Mouse (Mus musculus): ENCODE measurements at regions not wholly inside any gene's neighbourhood (a gene's known extent, or its start where the extent isn't known, plus 50 kb on each side); places are given as distances from the start of the nearest gene placed in this dataset.
"Not testable (repeated sequence)": the region's sequence is repeated elsewhere in the genome, so short reads cannot be mapped to it uniquely, and the experiment has no call there.

DNA sequence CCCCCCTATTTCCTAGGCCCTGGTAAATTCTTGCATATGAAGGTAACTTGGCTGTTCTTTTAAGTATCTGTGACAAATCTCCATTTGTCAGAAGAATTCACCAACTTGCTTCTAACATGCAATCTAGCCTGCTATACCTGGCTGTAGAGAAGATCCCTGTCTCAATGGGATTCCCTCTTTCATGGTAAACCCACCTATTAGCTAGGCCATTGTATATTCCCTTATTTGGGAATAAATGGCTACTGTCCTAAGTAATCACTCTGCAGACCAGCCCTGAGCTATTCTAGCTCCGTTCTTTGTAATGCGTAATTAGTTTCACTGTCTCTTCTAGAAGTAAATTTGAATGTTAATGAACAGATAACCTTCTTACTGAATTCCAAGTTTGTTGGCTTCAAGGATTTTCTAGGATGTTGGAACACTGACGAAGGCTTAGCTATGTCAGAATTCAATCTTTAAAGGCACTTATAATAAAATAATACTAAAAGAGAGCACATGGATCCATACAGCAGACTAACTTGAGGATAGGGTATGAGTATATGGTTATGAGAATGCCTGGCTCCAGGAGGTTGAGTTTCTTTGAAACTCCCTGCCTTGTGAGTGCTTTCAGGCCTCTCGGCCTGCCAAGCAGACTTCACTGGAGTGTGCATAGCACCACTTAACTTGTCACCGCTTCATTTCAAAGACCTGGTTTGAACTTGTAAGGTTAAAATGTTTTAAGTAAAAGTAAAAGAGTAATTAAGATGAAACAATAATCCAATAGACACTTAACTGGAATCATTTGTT, 403.7 kb upstream of the Dab2 start:
- 86% methylated on average over 5 of the region's 5 CpGs for WGBS
- H3K4me3 ChIP-seq; ATAC-seq (ENCODE audit: borderline replicate concordance, extremely low read depth, low FRiP score, low TSS enrichment): not testable (repeated sequence)

GRCm38 (mm10) chr15:5915261-5915660, 384.3 kb upstream of the Dab2 start:
- Histone ChIP-seq H3K4me3 (no peak overlapping the region), H3K4me2 (no peak overlapping the region), H3K9me3 (no peaks in the 10 kb centered on the region), H3K36me3 (no peaks in the 10 kb centered on the region), H3K9ac (no peak overlapping the region), H3K27me3 (no peaks in the 10 kb centered on the region), H3K4me1 (no peaks in the 10 kb centered on the region), H3K27ac (no peak overlapping the region)
- WGBS, result 0% methylated on average over 2 of the region's 2 CpGs
- ATAC-seq (ENCODE audit: borderline replicate concordance, extremely low read depth, low FRiP score, low TSS enrichment), result no peak

More for the DNA sequence above, 403.7 kb upstream of the Dab2 start:
- H3K27ac ChIP-seq, H3K9ac ChIP-seq, H3K36me3 ChIP-seq, H3K4me2 ChIP-seq, H3K4me1 ChIP-seq, H3K9me3 ChIP-seq, H3K27me3 ChIP-seq: not testable (repeated sequence)

DNA sequence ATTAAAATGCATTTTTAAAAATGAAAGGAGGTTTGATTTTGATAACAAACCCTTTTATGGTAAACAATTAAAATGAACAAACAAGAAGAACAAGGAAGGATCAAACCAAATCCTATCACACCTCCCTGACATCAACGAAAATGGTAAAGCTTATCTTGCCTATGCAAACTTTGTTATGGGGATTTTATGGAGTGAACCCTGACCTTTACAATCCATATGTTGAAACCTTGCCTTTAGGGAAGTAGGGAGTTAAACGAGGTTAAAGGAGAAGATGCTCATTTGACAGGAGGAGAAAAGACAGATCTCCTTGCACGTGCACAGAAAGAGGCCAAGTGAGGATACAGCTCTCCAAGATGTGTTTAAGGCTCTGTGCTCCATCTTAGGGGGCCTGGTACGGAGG, 379.5 kb upstream of the Dab2 start:
- 26% methylated on average over 4 of the region's 4 CpGs for WGBS
- Histone ChIP-seq H3K9me3 (no peaks in the 10 kb centered on the region), H3K4me2 (no peak overlapping the region), H3K27me3 (no peaks in the 10 kb centered on the region), H3K4me1 (no peaks in the 10 kb centered on the region), H3K9ac (no peak overlapping the region), H3K4me3 (no peak overlapping the region), H3K36me3 (no peaks in the 10 kb centered on the region), H3K27ac (no peak overlapping the region)
- ATAC-seq (ENCODE audit: borderline replicate concordance, extremely low read depth, low FRiP score, low TSS enrichment), result no peak

- 44% methylated on average over 3 of the region's 3 CpGs for WGBS
- no peaks in the 10 kb centered on the region for H3K9me3 ChIP-seq
- H3K4me3 ChIP-seq, result no peak overlapping the region
- no peaks in the 10 kb centered on the region for H3K36me3 ChIP-seq
- H3K27me3 ChIP-seq, result no peaks in the 10 kb centered on the region
- no peak overlapping the region for H3K4me2 ChIP-seq
- ATAC-seq (ENCODE audit: borderline replicate concordance, extremely low read depth, low FRiP score, low TSS enrichment), result no peak
- no peak overlapping the region for H3K27ac ChIP-seq
- H3K9ac ChIP-seq, result no peak overlapping the region
- H3K4me1 ChIP-seq, result no peaks in the 10 kb centered on the region
Observed at GRCm38 (mm10) chr15:5927768-5928167, 371.8 kb upstream of the Dab2 start.

DNA sequence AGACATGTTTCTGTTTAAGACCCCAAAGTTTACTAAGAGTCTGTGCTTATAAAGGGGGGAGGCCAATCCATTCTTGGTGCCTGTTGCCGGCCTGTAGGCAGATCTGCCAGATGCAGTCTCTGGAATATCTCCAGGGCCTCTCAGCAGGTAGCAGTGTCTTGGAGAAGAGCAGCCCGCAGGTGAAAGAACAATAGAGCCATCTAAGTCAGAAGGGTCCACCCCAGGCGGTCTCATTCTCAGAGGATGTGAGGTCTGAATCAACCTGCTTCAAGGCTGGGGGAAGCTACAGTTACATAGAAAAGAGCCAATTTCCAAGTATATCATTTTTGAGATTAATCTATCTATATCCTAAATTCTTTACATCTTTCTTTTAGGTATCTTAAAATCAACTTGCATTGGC, 366.0 kb upstream of the Dab2 start:
- no peak overlapping the region for H3K27ac ChIP-seq

GRCm38 (mm10) chr15:5940945-5941344, 358.6 kb upstream of the Dab2 start:
- Histone ChIP-seq H3K4me2 (no peak overlapping the region), H3K27me3 (no peaks in the 10 kb centered on the region), H3K36me3 (no peaks in the 10 kb centered on the region), H3K4me3 (no peak overlapping the region), H3K27ac (no peak overlapping the region), H3K9me3 (no peaks in the 10 kb centered on the region), H3K9ac (no peak overlapping the region), H3K4me1 (no peaks in the 10 kb centered on the region)
- ATAC-seq (ENCODE audit: borderline replicate concordance, extremely low read depth, low FRiP score, low TSS enrichment), result no peak
- WGBS, result 47% methylated on average over 2 of the region's 2 CpGs

More for the DNA sequence above, 366.0 kb upstream of the Dab2 start:
- Histone ChIP-seq H3K4me2 (no peak overlapping the region), H3K36me3 (no peaks in the 10 kb centered on the region), H3K4me1 (no peaks in the 10 kb centered on the region), H3K27me3 (no peaks in the 10 kb centered on the region), H3K9ac (no peak overlapping the region), H3K9me3 (no peaks in the 10 kb centered on the region), H3K4me3 (no peak overlapping the region)
- no peak for ATAC-seq (ENCODE audit: borderline replicate concordance, extremely low read depth, low FRiP score, low TSS enrichment)
- WGBS, result 59% methylated on average over 3 of the region's 3 CpGs

- no peak overlapping the region for H3K9ac ChIP-seq
- no peak overlapping the region for H3K27ac ChIP-seq
- H3K27me3 ChIP-seq, result no peaks in the 10 kb centered on the region
- no peak overlapping the region for H3K4me2 ChIP-seq
- H3K4me3 ChIP-seq, result no peak overlapping the region
- 88% methylated on average over 6 of the region's 6 CpGs for WGBS
- no peaks in the 10 kb centered on the region for H3K36me3 ChIP-seq
- H3K4me1 ChIP-seq, result 0 out of 2 replicates have a peak, but pooled peaks cover 2% of the 10 kb centered on the region
- ATAC-seq (ENCODE audit: borderline replicate concordance, extremely low read depth, low FRiP score, low TSS enrichment), result no peak
- H3K9me3 ChIP-seq, result no peaks in the 10 kb centered on the region
Observed at GRCm38 (mm10) chr15:5946650-5947049, 352.9 kb upstream of the Dab2 start.

DNA sequence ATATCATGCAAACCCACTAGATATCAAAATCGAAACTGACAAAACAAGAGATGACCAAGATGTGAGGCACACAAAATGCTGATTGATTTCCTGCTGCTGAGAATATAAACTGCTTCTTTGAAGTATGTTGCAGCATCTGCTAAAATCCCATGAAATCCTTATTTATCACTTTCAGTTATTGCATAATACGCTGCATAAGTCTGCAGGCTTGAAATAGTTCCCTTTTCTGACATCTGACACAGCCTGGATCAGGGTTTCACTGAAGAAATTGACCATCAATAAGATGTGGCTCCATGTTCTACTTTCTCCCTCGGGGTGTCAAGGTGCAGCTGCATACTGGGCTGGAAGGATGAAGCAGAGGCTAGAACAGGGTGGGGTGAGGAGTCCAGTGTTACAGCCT, 348.7 kb upstream of the Dab2 start:
- ATAC-seq (ENCODE audit: borderline replicate concordance, extremely low read depth, low FRiP score, low TSS enrichment), result no peak
- H3K36me3 ChIP-seq, result no peaks in the 10 kb centered on the region
- no peak overlapping the region for H3K4me2 ChIP-seq
- 0 out of 2 replicates have a peak, but pooled peaks cover 2% of the 10 kb centered on the region for H3K4me1 ChIP-seq
- no peak overlapping the region for H3K27ac ChIP-seq
- no peak overlapping the region for H3K4me3 ChIP-seq
- no peaks in the 10 kb centered on the region for H3K27me3 ChIP-seq
- no peak overlapping the region for H3K9ac ChIP-seq
- 67% methylated on average over 3 of the region's 3 CpGs for WGBS
- no peaks in the 10 kb centered on the region for H3K9me3 ChIP-seq

DNA sequence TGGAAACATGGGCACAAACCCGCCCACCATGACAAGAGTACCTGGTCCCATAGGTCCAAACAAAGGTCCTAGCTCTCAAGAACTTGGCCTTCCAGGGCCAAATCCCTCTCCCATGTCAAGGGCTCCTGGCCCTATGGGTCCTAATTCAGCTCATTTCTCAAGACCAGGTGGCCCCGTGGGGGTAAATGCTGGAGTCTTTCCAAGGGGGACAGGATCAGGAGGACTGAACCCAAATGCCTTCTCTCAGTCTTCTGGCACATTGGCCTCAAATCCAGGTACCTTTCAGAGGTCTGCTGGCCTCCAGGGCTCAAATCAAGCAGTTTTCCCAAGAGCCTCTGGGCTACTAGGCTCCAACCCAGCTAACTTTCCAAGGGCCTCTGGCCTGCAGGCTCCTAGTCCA, 347.9 kb upstream of the Dab2 start:
- H3K27me3 ChIP-seq; H3K36me3 ChIP-seq; H3K27ac ChIP-seq; H3K4me3 ChIP-seq; H3K9ac ChIP-seq; H3K4me2 ChIP-seq; ATAC-seq (ENCODE audit: borderline replicate concordance, extremely low read depth, low FRiP score, low TSS enrichment); H3K9me3 ChIP-seq; H3K4me1 ChIP-seq: not testable (repeated sequence)
- 97% methylated on average over 2 of the region's 2 CpGs for WGBS

DNA sequence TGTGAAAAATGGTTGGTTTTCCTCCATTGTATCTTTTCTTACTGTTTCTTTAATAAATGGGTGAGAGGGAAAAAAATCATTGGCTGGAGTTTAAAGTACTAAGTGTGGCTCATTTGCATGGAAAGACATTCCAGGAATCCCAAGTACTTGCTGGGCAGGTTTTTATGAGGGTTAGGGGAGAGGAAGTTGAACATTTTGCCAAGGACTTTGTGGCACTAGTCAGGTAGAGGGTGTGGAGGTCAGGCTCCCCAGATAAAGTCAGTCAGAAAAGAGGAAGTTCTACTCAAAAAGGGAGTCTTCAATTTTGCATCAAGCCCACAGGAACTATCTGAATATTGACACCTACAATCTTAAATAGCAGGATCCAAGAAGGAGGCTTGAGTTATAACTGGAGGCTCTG, 346.5 kb upstream of the Dab2 start:
- Histone ChIP-seq H3K4me2 (no peak overlapping the region), H3K27ac (peak overlapping the region; percentile 12; the same call in 1 of the 2 replicates), H3K9me3 (no peaks in the 10 kb centered on the region), H3K36me3 (no peaks in the 10 kb centered on the region), H3K4me3 (no peak overlapping the region), H3K4me1 (0 out of 2 replicates have a peak, but pooled peaks cover 2% of the 10 kb centered on the region), H3K9ac (no peak overlapping the region), H3K27me3 (no peaks in the 10 kb centered on the region)
- peak; percentile 69; the same call in 1 of the 2 replicates for ATAC-seq (ENCODE audit: borderline replicate concordance, extremely low read depth, low FRiP score, low TSS enrichment)

- Histone ChIP-seq H3K4me1 (no peaks in the 10 kb centered on the region), H3K4me2 (no peak overlapping the region), H3K27ac (no peak overlapping the region), H3K4me3 (no peak overlapping the region), H3K9ac (no peak overlapping the region), H3K36me3 (no peaks in the 10 kb centered on the region), H3K9me3 (no peaks in the 10 kb centered on the region), H3K27me3 (no peaks in the 10 kb centered on the region)
- no peak for ATAC-seq (ENCODE audit: borderline replicate concordance, extremely low read depth, low FRiP score, low TSS enrichment)
- WGBS, result 66% methylated on average over 5 of the region's 5 CpGs
Observed at GRCm38 (mm10) chr15:5991351-5992065, 308.1 kb upstream of the Dab2 start.

DNA sequence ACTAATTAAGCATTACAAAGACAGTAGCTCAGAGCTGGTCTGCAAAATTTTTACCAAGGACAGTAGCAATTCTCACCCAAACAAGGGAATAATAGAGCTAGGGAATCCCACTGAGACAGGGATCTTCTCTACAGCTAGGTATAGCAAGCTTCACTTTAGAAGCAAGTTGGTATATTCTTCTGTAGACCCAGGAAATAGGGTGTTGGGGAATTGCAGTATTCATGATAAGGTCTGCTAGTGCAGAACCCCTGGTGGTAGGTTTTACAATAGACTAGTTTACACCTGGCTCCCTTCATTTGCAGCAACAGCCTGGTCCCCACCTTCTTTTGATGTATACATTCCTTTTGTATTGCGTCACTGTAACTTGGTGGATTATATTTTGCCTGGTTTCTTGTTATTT, 307.4 kb upstream of the Dab2 start:
- 93% methylated on average over 1 of the region's 1 CpGs for WGBS
- not testable (repeated sequence) for H3K4me1 ChIP-seq; ATAC-seq (ENCODE audit: borderline replicate concordance, extremely low read depth, low FRiP score, low TSS enrichment)

More for the DNA sequence above, 307.4 kb upstream of the Dab2 start:
- not testable (repeated sequence) for H3K4me3 ChIP-seq, H3K27me3 ChIP-seq, H3K36me3 ChIP-seq, H3K4me2 ChIP-seq, H3K9me3 ChIP-seq, H3K27ac ChIP-seq, H3K9ac ChIP-seq

All from lung, embryonic 15.5 days (tissue).